Mouse (Mus musculus): ENCODE data around the gene Aldh1b1. TPM values are rescaled to one million over a fixed set of nuclear protein-coding genes. Genes with fewer than 3 reads are reported as not detected.

Aldh1b1 gene
- polyA plus RNA-seq (2015; fragmentation: Nextera tagmentation; extraction: Ambion mirVana) = 127 and 187 TPM in 2 replicates

DNA sequence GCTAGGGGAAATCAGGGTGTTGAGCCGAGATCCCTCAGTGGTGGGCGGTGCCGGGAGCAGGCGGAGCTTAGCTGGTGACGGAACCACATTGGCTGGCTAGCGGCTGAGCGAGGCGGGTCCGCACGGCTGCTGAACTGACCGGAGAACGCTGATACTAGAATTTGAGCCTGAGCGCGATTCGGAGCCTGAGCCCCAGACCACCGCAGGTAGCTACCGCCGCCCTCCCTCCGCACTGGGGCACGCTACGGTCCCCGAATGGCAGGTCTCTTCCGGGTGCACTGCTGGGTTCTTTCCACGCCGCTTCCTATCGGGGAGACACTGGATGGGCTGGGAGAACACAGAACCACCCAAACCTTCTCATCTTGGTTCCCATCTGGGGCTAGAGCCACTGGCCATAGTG is at the start of gene Aldh1b1:
Gene Aldh1b1 (plus strand): TSS at position 59 of the 400 bp plus-strand sequence.
- no peaks in the 10 kb centered on the region for H3K27me3 ChIP-seq (replicated peaks)
- H3K4me3 ChIP-seq (replicated peaks) = peak within 1 kb of the TSS; percentile 56
- no peaks in the 10 kb centered on the region for H3K9me3 ChIP-seq
- peak; percentile 74; the same call in 1 of the 2 replicates for ATAC-seq (ENCODE audit: insufficient read depth, low FRiP score, low read depth)
- 0% methylated on average over 26 of the region's 26 CpGs for WGBS
- peak within 1 kb of the TSS; percentile 48 for H3K27ac ChIP-seq
- peak within 1 kb of the TSS; percentile 50 for H3K9ac ChIP-seq
- H3K4me1 ChIP-seq = peaks cover 19% of the 10 kb centered on the region
- H3K4me2 ChIP-seq = peak within 1 kb of the TSS; percentile 85
- H3K36me3 ChIP-seq = 0 out of 2 replicates have a peak, but pooled peaks cover 6% of the 10 kb centered on the region

DNA sequence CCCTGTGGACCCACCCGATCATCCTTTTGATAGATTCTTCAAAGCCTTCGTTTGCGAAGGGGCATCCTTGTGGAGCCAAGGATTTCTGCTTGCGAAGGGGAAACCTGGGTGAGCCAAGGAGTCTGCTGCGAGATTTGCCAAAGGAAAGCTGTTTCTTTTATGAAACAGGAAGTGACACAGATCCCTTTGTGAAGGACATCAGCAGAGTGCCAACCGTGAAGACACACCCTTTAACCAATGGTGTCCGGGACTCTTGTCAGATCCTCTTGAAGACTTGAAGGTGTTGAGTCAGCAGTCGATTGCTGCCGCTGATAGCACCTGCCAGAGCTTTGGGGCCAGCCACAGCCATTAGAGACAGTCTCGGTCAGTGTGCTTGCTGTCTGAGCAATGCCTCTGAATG is 49.4 kb upstream of the Aldh1b1 start:
- H3K9me3 ChIP-seq = no peaks in the 10 kb centered on the region
- H3K4me1 ChIP-seq = peaks cover 13% of the 10 kb centered on the region
- no peaks in the 10 kb centered on the region for H3K27me3 ChIP-seq (replicated peaks)
- no peak overlapping the region for H3K4me3 ChIP-seq (replicated peaks)
- no peak overlapping the region for H3K4me2 ChIP-seq
- no peak overlapping the region for H3K9ac ChIP-seq
- no peak overlapping the region for H3K27ac ChIP-seq
- H3K36me3 ChIP-seq = no peaks in the 10 kb centered on the region
- ATAC-seq (ENCODE audit: insufficient read depth, low FRiP score, low read depth) = no peak
- WGBS = 74% methylated on average over 10 of the region's 10 CpGs

DNA sequence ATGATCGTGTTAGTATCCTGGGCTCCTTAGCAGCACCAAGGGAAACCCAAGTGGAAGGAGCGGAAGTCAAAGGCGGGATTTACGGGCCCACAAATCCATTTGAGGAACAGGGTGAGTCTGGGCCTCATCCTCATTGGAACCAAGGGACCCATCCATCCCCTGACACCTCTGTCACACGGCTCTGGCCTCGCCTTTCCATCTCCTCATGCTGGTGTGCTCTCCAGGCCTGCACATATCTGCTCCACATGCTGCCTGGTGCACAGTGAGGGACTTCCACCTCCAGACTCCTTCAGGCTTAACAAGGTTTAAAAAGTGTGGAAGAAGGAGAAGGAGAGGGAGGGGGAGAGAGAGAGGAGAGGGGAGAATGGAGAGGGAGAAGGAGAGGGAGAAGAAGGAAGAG is 48.3 kb upstream of the Aldh1b1 start:
- Histone ChIP-seq H3K27me3 (replicated peaks) (no peaks in the 10 kb centered on the region), H3K36me3 (no peaks in the 10 kb centered on the region), H3K4me2 (no peak overlapping the region), H3K9ac (no peak overlapping the region), H3K9me3 (no peaks in the 10 kb centered on the region), H3K27ac (no peak overlapping the region), H3K4me1 (peaks cover 13% of the 10 kb centered on the region), H3K4me3 (replicated peaks) (no peak overlapping the region)
- 83% methylated on average over 6 of the region's 6 CpGs for WGBS
- no peak for ATAC-seq (ENCODE audit: insufficient read depth, low FRiP score, low read depth)

DNA sequence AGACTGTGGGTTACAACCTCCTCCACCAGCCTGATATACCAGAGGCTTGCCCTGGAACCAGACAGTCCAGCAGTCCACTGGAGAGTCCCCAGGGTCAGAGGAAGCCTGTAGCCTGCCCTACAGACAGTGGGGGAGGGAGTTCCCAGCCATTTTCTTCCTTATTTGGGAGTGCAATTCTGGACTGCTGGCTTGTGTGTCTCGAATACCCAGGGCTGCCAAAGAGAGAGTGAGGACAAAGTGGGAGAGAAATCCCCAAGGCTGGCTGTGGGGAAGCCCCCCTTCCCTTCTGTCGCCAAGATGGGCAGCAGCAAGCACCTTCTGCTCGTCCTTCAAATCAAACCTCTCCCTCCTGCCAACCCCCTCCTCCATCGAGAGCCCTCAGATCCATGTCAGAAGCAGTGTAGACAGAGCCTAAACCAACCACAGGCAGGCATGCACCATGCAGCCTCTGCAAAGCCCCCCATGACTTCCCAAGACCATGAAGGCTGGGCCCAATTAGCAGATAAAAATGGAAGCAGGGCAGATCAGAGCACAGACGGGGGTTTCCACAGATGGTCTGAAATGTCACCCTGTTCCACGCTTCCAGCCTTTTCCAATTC is 45.5 kb upstream of the Aldh1b1 start:
- Histone ChIP-seq H3K9ac (no peak overlapping the region), H3K36me3 (no peaks in the 10 kb centered on the region), H3K4me2 (no peak overlapping the region), H3K4me1 (peaks cover 24% of the 10 kb centered on the region), H3K4me3 (replicated peaks) (no peak overlapping the region), H3K27me3 (replicated peaks) (no peaks in the 10 kb centered on the region), H3K9me3 (no peaks in the 10 kb centered on the region), H3K27ac (no peak overlapping the region)
- no peak; the same call in 1 of the 2 replicates for ATAC-seq (ENCODE audit: insufficient read depth, low FRiP score, low read depth)
- 44% methylated on average over 6 of the region's 6 CpGs for WGBS

DNA sequence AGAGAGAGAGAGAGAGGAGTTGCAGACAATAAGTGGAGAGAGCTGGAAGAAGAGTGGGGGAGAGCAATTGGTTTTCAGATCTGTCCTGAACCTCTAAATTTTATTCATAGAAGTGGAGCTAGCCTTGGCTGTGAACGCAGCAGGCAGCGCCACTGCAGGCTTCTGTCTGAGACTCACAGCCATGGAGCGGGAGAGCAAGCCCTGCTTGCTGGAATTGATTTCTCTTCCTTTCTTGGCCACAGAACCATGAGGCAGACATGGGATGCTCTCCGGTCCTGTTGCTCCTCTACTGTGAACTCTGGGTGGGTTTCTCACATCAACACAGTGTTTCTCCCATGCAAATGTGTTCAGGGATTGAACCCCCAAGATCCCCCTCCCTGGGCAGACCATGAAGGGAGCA is 44.7 kb upstream of the Aldh1b1 start:
- Histone ChIP-seq H3K27ac (no peak overlapping the region), H3K4me3 (replicated peaks) (no peak overlapping the region), H3K27me3 (replicated peaks) (no peaks in the 10 kb centered on the region), H3K9me3 (no peaks in the 10 kb centered on the region), H3K36me3 (no peaks in the 10 kb centered on the region), H3K4me2 (no peak overlapping the region), H3K4me1 (peaks cover 24% of the 10 kb centered on the region), H3K9ac (no peak overlapping the region)
- 72% methylated on average over 4 of the region's 4 CpGs for WGBS
- ATAC-seq (ENCODE audit: insufficient read depth, low FRiP score, low read depth) = no peak

DNA sequence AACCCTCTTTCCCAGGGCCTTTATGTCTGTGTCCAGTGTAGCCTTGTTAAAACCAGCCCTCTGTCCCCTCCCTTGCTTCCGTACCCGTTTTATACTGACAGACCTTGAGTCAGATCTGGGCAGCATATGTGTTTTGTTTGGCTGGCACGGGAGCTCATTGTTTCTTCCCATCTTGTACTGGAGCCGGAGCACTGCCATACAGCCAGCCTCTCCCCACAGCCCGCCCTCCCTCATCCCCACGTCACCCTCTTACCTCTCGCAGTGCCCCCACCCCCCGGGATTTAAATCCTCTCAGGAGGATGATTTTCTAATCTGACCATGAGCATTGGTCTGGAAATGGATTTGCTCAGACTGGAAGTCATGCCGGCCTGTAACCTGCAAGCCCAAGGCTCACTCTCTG is 43.7 kb upstream of the Aldh1b1 start:
- no peak for ATAC-seq (ENCODE audit: insufficient read depth, low FRiP score, low read depth)
- Histone ChIP-seq H3K4me3 (replicated peaks) (no peak overlapping the region), H3K4me1 (peaks cover 24% of the 10 kb centered on the region), H3K9ac (no peak overlapping the region), H3K9me3 (no peaks in the 10 kb centered on the region), H3K4me2 (no peak overlapping the region), H3K27me3 (replicated peaks) (no peaks in the 10 kb centered on the region), H3K27ac (no peak overlapping the region), H3K36me3 (no peaks in the 10 kb centered on the region)
- 71% methylated on average over 9 of the region's 9 CpGs for WGBS

- Histone ChIP-seq H3K27ac (peak overlapping the region; percentile 71), H3K9me3 (no peaks in the 10 kb centered on the region), H3K4me3 (replicated peaks) (no peak overlapping the region), H3K4me1 (peaks cover 24% of the 10 kb centered on the region), H3K27me3 (replicated peaks) (no peaks in the 10 kb centered on the region), H3K36me3 (no peaks in the 10 kb centered on the region), H3K4me2 (no peak overlapping the region), H3K9ac (no peak overlapping the region)
- peak; percentile 51; the same call in 1 of the 2 replicates for ATAC-seq (ENCODE audit: insufficient read depth, low FRiP score, low read depth)
- WGBS = 48% methylated on average over 17 of the region's 17 CpGs
These were observed 42.9 kb upstream of the Aldh1b1 start for GRCm38 (mm10) chr4:45755881-45756280.

DNA sequence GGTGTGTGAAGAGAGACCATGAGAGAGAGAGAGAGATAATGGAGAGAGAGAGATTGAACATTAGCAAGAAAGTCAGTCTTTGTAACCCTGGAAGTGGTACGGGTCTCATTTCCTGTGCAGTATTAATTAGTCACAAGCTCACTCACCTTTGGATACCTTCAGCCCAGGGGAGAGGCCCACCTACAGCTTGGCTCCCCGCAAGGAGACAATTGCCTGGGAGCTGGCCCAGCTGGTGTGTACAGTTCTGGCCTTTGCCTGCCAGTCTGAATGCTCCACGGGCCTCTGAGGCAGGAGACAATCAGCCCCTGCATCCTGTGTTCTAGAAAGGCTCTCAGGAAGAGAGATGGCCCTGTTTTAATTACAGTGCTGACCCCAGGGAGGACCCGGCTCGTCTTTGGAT is 40.9 kb upstream of the Aldh1b1 start:
- ATAC-seq (ENCODE audit: insufficient read depth, low FRiP score, low read depth) = no peak
- Histone ChIP-seq H3K36me3 (no peaks in the 10 kb centered on the region), H3K4me1 (peaks cover 21% of the 10 kb centered on the region), H3K4me2 (no peak overlapping the region), H3K9me3 (no peaks in the 10 kb centered on the region), H3K9ac (no peak overlapping the region), H3K27ac (no peak overlapping the region), H3K27me3 (replicated peaks) (no peaks in the 10 kb centered on the region), H3K4me3 (replicated peaks) (no peak overlapping the region)
- 45% methylated on average over 5 of the region's 5 CpGs for WGBS

DNA sequence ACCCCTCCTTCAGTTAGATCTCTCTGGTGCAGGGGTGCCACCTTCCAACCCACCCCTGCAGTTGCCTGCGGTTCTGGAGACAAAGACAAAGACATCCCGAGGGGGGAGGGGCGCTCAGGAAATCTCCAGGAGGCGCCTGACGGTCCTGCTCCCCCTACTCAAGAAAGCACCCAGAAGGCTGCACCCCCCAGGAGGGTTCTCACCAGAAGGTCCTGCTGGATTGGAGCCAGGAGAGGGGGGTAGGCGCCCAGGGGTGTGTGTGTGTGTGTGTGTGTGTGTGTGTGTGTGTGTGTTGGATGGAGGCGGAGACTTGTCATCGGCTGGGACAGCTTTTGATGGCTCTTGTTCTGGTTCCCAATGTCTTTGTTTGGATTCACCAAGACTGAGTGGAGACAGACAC is 39.4 kb upstream of the Aldh1b1 start:
- H3K27me3 ChIP-seq (replicated peaks) = no peaks in the 10 kb centered on the region
- no peaks in the 10 kb centered on the region for H3K9me3 ChIP-seq
- H3K36me3 ChIP-seq = no peaks in the 10 kb centered on the region
- H3K4me2 ChIP-seq = no peak overlapping the region
- peaks cover 28% of the 10 kb centered on the region for H3K4me1 ChIP-seq
- H3K4me3 ChIP-seq (replicated peaks) = no peak overlapping the region
- no peak overlapping the region for H3K9ac ChIP-seq
- no peak overlapping the region for H3K27ac ChIP-seq
- ATAC-seq (ENCODE audit: insufficient read depth, low FRiP score, low read depth) = no peak
- WGBS = 59% methylated on average over 8 of the region's 8 CpGs

- Histone ChIP-seq H3K4me1 (peaks cover 41% of the 10 kb centered on the region), H3K4me3 (replicated peaks) (no peak overlapping the region), H3K27me3 (replicated peaks) (0 out of 2 replicates have a peak, but pooled peaks cover 4% of the 10 kb centered on the region), H3K27ac (no peak overlapping the region), H3K36me3 (no peaks in the 10 kb centered on the region), H3K9ac (no peak overlapping the region), H3K4me2 (no peak overlapping the region), H3K9me3 (no peaks in the 10 kb centered on the region)
- WGBS = 86% methylated on average over 4 of the region's 4 CpGs
- no peak for ATAC-seq (ENCODE audit: insufficient read depth, low FRiP score, low read depth)
These were observed 36.2 kb upstream of the Aldh1b1 start for GRCm38 (mm10) chr4:45762600-45762999.

GRCm38 (mm10) chr4:45763288-45764140 is 35.3 kb upstream of the Aldh1b1 start:
- no peak overlapping the region for H3K9ac ChIP-seq
- H3K4me3 ChIP-seq (replicated peaks) = 0 out of 2 replicates have a peak overlapping the region, but pooled peaks have one; percentile 4
- H3K9me3 ChIP-seq = no peaks in the 10 kb centered on the region
- H3K4me1 ChIP-seq = peaks cover 50% of the 10 kb centered on the region
- H3K27ac ChIP-seq = peak overlapping the region; percentile 21; the same call in 1 of the 2 replicates
- 16% methylated on average over 18 of the region's 18 CpGs for WGBS
- no peak for ATAC-seq (ENCODE audit: insufficient read depth, low FRiP score, low read depth)
- no peaks in the 10 kb centered on the region for H3K36me3 ChIP-seq
- H3K27me3 ChIP-seq (replicated peaks) = 0 out of 2 replicates have a peak, but pooled peaks cover 5% of the 10 kb centered on the region
- H3K4me2 ChIP-seq = peak overlapping the region; percentile 44

GRCm38 (mm10) chr4:45764141-45764494 is 34.7 kb upstream of the Aldh1b1 start:
- H3K9me3 ChIP-seq = no peaks in the 10 kb centered on the region
- no peaks in the 10 kb centered on the region for H3K36me3 ChIP-seq
- peak overlapping the region; percentile 44 for H3K4me2 ChIP-seq
- ATAC-seq (ENCODE audit: insufficient read depth, low FRiP score, low read depth) = no peak
- 0 out of 2 replicates have a peak overlapping the region, but pooled peaks have one; percentile 21 for H3K27ac ChIP-seq
- H3K4me3 ChIP-seq (replicated peaks) = 0 out of 2 replicates have a peak overlapping the region, but pooled peaks have one; percentile 4
- no peak overlapping the region for H3K9ac ChIP-seq
- 0 out of 2 replicates have a peak, but pooled peaks cover 7% of the 10 kb centered on the region for H3K27me3 ChIP-seq (replicated peaks)
- 29% methylated on average over 10 of the region's 10 CpGs for whole genome bisulfite sequencing
- peaks cover 55% of the 10 kb centered on the region for H3K4me1 ChIP-seq
